Mouse (Mus musculus) neural tube, embryonic 14.5 days (tissue): ENCODE data around the gene Irf1. TPM values are rescaled to one million over a fixed set of nuclear protein-coding genes. Genes with fewer than 3 reads are reported as not detected.

ENCODE experiments used
- ATAC-seq: fragments of 200-750 bp; cut with Nextera tagmentation; 2 replicates; pipeline ENCODE4 v1.8.0; 2017; ENCODE audit warnings: low read depth, mild to moderate bottlenecking, moderate TSS enrichment, moderate library complexity
- H3K27ac ChIP-seq: fragments of 300-500 bp; sonication (generic); 2 replicates; pipeline ENCODE4 v1.5.1; 2014; ENCODE audit warnings: low read depth, mild to moderate bottlenecking, control low read depth, low read length, moderate library complexity, mixed read lengths
- H3K27me3 ChIP-seq: fragments of 300-500 bp; sonication (generic); 2 replicates; pipeline ENCODE4 v1.6.1; 2014; ENCODE audit warnings: low read length; ENCODE audit not compliant: control insufficient read depth, insufficient read depth
- H3K36me3 ChIP-seq: fragments of 300-500 bp; sonication (generic); 2 replicates; pipeline ENCODE4 v1.6.1; 2014; ENCODE audit warnings: low read length, mixed read lengths; ENCODE audit not compliant: control insufficient read depth, insufficient read depth
- H3K4me1 ChIP-seq: fragments of 300-500 bp; sonication (generic); 2 replicates; pipeline ENCODE4 v1.6.1; 2014; ENCODE audit warnings: low read length; ENCODE audit not compliant: control insufficient read depth, insufficient read depth
- H3K4me2 ChIP-seq: fragments of 300-500 bp; sonication (generic); 2 replicates; pipeline ENCODE4 v1.6.1; 2014; ENCODE audit warnings: mild to moderate bottlenecking, low read depth, low read length, control low read depth
- H3K4me3 ChIP-seq: fragments of 300-500 bp; sonication (generic); 2 replicates; pipeline ENCODE4 v1.5.1; 2014; ENCODE audit warnings: low read depth, low read length, control low read depth, mixed read lengths
- H3K9ac ChIP-seq: fragments of 300-500 bp; sonication (generic); replicated peaks from 2 replicates; pipeline ENCODE4 v1.6.1; 2014; ENCODE audit warnings: low read depth, mild to moderate bottlenecking, control low read depth, low read length, mixed read lengths
- H3K9me3 ChIP-seq: fragments of 300-500 bp; sonication (generic); 2 replicates; pipeline ENCODE4 v1.6.1; 2016; ENCODE audit warnings: low read length; ENCODE audit not compliant: control insufficient read depth
- WGBS: fragments of 180-500 bp; shearing (Covaris S2); extraction: QIAGEN DNeasy Blood & Tissue Kit; methylation state at CpG from one replicate; pipeline ENCODE4 v1.1.7; 2014; 5-methylcytosine and 5-hydroxymethylcytosine counted together
- microRNA-seq: library from miRNA; unstranded; fragments of <30 nt; microRNA quantifications from one replicate; pipeline ENCODE4, GENCODE M21; 2016
- polyA plus RNA-seq: library from polyadenylated mRNA; unstranded; fragments of >200 nt; fragmentation: Nextera tagmentation; extraction: Ambion mirVana; gene quantifications from 2 replicates; pipeline ENCODE4 v1.2.1, GENCODE M21; 2014

Irf1 gene
- polyA plus RNA-seq, 1 experiment from 2014 or later = 1.4 TPM

DNA sequence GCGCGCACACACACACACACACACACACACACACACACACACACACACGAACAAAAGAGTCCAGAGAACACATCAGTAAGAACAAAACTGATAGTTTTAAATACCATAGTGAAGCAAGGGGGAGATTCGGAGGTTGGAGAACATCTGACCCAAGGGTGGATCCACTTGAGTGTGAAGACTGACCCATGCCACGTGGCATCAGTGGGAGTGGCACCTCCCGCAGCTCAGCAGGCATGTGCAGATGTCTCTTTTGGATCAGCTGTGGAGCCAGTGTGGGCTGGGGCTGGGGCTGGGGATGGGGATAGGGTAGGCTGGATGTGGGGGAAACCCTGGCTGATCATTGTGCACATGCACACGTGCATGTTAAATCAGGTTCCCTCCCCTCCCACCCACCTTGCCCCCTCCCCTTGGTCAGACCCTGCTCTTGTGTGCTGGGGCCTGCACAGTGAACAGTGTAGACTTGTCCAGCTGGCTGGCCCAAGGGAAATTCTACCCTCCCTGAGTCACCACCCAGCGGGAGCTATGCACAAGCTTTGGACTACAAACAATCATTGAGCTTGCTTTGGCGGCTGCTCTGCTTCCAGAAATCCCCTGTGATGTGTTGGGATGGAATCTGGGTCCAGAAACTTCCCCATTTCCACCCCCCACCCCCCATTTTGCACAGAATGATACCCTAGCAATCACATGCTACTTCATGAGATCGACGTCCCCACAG lies 51.6 kb downstream of the Irf1 start:
- Histone ChIP-seq H3K9me3 (no peaks in the 10 kb centered on the region), H3K27ac (no peak overlapping the region), H3K4me3 (no peak overlapping the region), H3K36me3 (no peaks in the 10 kb centered on the region), H3K4me1 (no peaks in the 10 kb centered on the region), H3K27me3 (no peaks in the 10 kb centered on the region), H3K4me2 (no peak overlapping the region), H3K9ac (no peak overlapping the region)
- whole genome bisulfite sequencing = 87% methylated on average over 11 of the region's 11 CpGs
- no peak for ATAC-seq

DNA sequence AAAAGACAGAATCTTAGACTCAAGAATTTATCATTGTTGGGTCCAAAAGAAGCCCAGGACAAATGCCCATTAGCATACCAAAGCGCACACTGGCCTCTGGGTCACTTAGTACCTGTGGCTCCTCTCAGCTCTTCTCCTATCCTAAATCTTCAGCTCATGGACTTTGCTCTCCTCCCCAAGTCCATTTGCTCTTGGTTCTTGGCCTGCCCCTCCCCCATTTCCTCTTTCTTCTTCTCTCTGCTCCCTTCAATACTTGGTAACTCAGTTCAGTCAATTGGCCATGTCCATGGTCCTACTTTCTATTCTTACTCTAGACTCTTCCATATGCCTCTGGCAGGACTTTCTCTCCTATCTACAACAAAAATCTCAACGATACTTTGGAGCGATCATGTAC lies 52.1 kb downstream of the Irf1 start:
- no peak overlapping the region for H3K4me3 ChIP-seq
- no peak overlapping the region for H3K9ac ChIP-seq
- no peaks in the 10 kb centered on the region for H3K27me3 ChIP-seq
- no peaks in the 10 kb centered on the region for H3K36me3 ChIP-seq
- no peak for ATAC-seq
- WGBS = 97% methylated on average over 3 of the region's 3 CpGs
- no peak overlapping the region for H3K4me2 ChIP-seq
- H3K27ac ChIP-seq = no peak overlapping the region
- no peaks in the 10 kb centered on the region for H3K9me3 ChIP-seq
- no peaks in the 10 kb centered on the region for H3K4me1 ChIP-seq

DNA sequence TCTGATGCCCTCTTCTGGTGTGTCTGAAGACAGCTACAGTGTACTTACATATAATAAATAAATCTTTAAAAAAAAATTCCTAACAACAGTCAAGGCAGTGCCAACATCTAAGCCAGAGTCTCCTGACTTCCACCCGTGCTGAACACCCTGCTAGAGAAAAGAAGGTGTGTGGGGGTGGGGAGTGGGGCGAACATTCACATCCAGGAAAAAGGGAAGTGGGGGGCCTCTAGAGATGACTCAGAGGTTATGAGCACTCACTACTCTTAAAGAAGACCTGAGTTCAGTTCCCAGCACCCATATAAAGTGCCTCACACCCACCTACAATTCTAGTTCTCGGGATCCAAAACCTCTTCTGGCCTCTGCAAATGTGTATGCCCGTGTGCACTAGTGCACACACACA lies 55.6 kb downstream of the Irf1 start:
- Histone ChIP-seq H3K27me3 (no peaks in the 10 kb centered on the region), H3K4me3 (no peak overlapping the region), H3K4me2 (no peak overlapping the region), H3K27ac (no peak overlapping the region), H3K4me1 (no peaks in the 10 kb centered on the region), H3K9me3 (no peaks in the 10 kb centered on the region), H3K36me3 (no peaks in the 10 kb centered on the region), H3K9ac (no peak overlapping the region)
- ATAC-seq = no peak
- WGBS = 91% methylated on average over 4 of the region's 4 CpGs

Small RNA genes within 50 kb of the gene (microRNA-seq; reads per million reads assigned to microRNA genes)
- not detected for gene Mir7671

Other genes with a start within 250 kb of the Irf1 start
- 280 and 308 TPM in 2 replicates for gene Kif3a, start 202.6 kb upstream of the Irf1 start, polyA plus RNA-seq
- gene Il4, start 151.3 kb upstream of the Irf1 start, polyA plus RNA-seq = 7.6 and 8.1 TPM in 2 replicates
- gene Il13, start 135.3 kb upstream of the Irf1 start, polyA plus RNA-seq = not detected in 2 replicates
- gene Rad50, start 62.7 kb upstream of the Irf1 start, polyA plus RNA-seq = 11.2 and 12.0 TPM in 2 replicates
- not detected in 2 replicates for gene Il5, start 49.2 kb upstream of the Irf1 start, polyA plus RNA-seq
- not detected in 2 replicates for gene Gm17334, start 3.2 kb downstream of the Irf1 start, polyA plus RNA-seq
- gene Gm12216, start 89.2 kb downstream of the Irf1 start, polyA plus RNA-seq = 0.44 and 0.70 TPM in 2 replicates
- 10.9 and 11.4 TPM in 2 replicates for gene Slc22a5, start 121.6 kb downstream of the Irf1 start, polyA plus RNA-seq
- gene Slc22a21, start 210.3 kb downstream of the Irf1 start, polyA plus RNA-seq = 3.7 and 3.8 TPM in 2 replicates